Mouse (Mus musculus) bone marrow macrophage, adult 2 months (primary cell): ENCODE measurements around the gene S100z.

Experiments
- CTCF ChIP-seq: IDR thresholded peaks from 2 replicates; pipeline ENCODE4 v1.5.1; 2012; ENCODE audit warnings: low read depth, mild to moderate bottlenecking, low read length, moderate library complexity
- POLR2A ChIP-seq: IDR thresholded peaks from 2 replicates; pipeline ENCODE4 v1.6.1; 2012; ENCODE audit warnings: mild to moderate bottlenecking, low read depth, low read length, borderline replicate concordance

DNA sequence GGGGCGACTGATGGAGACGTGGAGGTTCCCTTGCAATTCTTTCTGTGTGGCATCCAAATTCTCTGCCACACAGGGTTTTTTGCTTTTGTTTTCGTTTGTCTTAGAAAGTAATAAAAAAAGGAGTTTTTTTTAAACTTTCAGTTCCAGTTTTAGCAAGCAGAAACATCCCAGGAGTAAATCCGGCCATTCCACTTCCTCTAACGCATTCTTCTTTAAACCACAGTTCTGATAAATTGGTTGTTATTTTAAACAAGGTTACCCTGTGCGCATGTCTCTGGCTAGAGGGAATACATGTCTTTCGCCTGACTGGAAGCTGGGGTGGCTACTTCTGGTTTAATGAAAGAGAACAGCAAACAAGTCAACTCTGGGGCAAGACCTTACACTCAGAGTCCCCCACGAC lies 16.3 kb upstream of the S100z start:
- TF ChIP-seq CTCF (no peak), POLR2A (no peak)
